Comparison of ENCODE assay signal across 34 mouse cellular contexts in the genomic region with DNA sequence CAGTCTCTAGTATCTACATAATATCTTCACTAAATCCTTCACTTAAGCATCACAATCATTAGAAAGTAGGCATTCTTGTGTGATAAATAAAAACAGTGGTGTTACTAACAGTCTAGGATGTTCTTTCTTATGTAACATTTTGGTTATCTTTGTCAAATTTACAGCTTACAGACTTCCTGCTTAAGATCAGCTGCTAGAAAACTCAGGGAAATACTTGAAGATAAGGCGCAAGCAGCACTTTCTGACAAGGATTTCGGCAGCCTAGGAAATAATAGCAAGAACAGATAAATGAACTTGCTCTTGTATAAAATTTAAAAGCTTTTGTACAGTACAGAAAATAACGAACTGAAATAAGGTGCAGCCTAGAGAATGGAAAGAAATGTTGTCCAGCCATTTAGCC. TPM values are rescaled to one million over a fixed set of nuclear protein-coding genes. Genes with fewer than 3 reads are reported as not detected.
"Had no signal": no experiment of that assay in that cellular context is flagged by ENCODE, and none has a peak within 500 bp of the region (broad histone marks: within the 10 kb centered on the region; RNA-seq: fewer than 3 reads in every experiment).

No protein-coding gene starts in this region.

- ATAC-seq: forebrain, embryonic 13.5 days; forebrain, embryonic 14.5 days; forebrain, embryonic 15.5 days; forebrain, embryonic 16.5 days; forebrain, postnatal 0 days had no signal

- H3K4me1 ChIP-seq: embryonic facial prominence, embryonic 10.5 days; embryonic facial prominence, embryonic 12.5 days; embryonic facial prominence, embryonic 13.5 days; embryonic facial prominence, embryonic 15.5 days; forebrain, embryonic 10.5 days; forebrain, embryonic 12.5 days; forebrain, embryonic 13.5 days; forebrain, embryonic 15.5 days; heart, embryonic 10.5 days had no signal

- H3K9ac ChIP-seq: embryonic facial prominence, embryonic 12.5 days; embryonic facial prominence, embryonic 13.5 days; embryonic facial prominence, embryonic 15.5 days; forebrain, embryonic 12.5 days; forebrain, embryonic 13.5 days; forebrain, embryonic 15.5 days; forebrain, postnatal 0 days had no signal

- H3K27ac ChIP-seq: embryonic facial prominence, embryonic 10.5 days; embryonic facial prominence, embryonic 12.5 days; embryonic facial prominence, embryonic 13.5 days; embryonic facial prominence, embryonic 15.5 days; forebrain, embryonic 10.5 days; forebrain, embryonic 12.5 days; forebrain, embryonic 13.5 days; forebrain, embryonic 15.5 days; gastrocnemius, adult 2 months; heart, adult 2 months; heart, embryonic 10.5 days had no signal

- H3K9me3 ChIP-seq: embryonic facial prominence, embryonic 10.5 days; embryonic facial prominence, embryonic 12.5 days; embryonic facial prominence, embryonic 13.5 days; embryonic facial prominence, embryonic 15.5 days; forebrain, embryonic 10.5 days; forebrain, embryonic 12.5 days; forebrain, embryonic 13.5 days; forebrain, embryonic 15.5 days; heart, embryonic 10.5 days had no signal

- H3K36me3 ChIP-seq: embryonic facial prominence, embryonic 10.5 days; embryonic facial prominence, embryonic 12.5 days; embryonic facial prominence, embryonic 13.5 days; embryonic facial prominence, embryonic 15.5 days; forebrain, embryonic 10.5 days; forebrain, embryonic 12.5 days; forebrain, embryonic 15.5 days; heart, embryonic 10.5 days had no signal

- DNase-seq: cerebellum, postnatal 14 days; cerebellum, postnatal 25 days; cerebellum, postnatal 36 days; embryo, embryonic 11 days; forebrain, postnatal 0 days; gastrocnemius, adult 2 months; gastrocnemius, postnatal 10 days; gastrocnemius, postnatal 14 days; gastrocnemius, postnatal 25 days; gastrocnemius, postnatal 36 days; heart, adult 11 months; heart, adult 18-20 months; heart, adult 2 months had no signal

- H3K4me3 ChIP-seq: embryonic facial prominence, embryonic 10.5 days; embryonic facial prominence, embryonic 12.5 days; embryonic facial prominence, embryonic 13.5 days; embryonic facial prominence, embryonic 15.5 days; erythroblast, embryonic 14.5 days; forebrain, embryonic 10.5 days; forebrain, embryonic 12.5 days; forebrain, embryonic 13.5 days; forebrain, embryonic 15.5 days; gastrocnemius, adult 2 months; heart, adult 2 months; heart, embryonic 10.5 days had no signal

RNA-seq across cellular contexts. Expression of a gene that starts 25.9 kb away (rescaled TPM):
- total RNA-seq: common myeloid progenitor, adult 5-6 weeks; forebrain, postnatal 0 days; gastrocnemius, adult 18-20 months; gastrocnemius, adult 2 months; gastrocnemius, adult 8-10 months; gastrocnemius, postnatal 14 days; gastrocnemius, postnatal 25 days; gastrocnemius, postnatal 36 days; gastrocnemius, postnatal 4 days; granulocyte monocyte progenitor cell, adult 5-6 weeks; heart, adult 18-20 months; heart, adult 2 months; heart, adult 8-10 months had no signal
- polyA plus RNA-seq: cortical plate, adult 2 months; embryonic facial prominence, embryonic 10.5 days; embryonic facial prominence, embryonic 12.5 days; embryonic facial prominence, embryonic 13.5 days; erythroblast, embryonic 14.5 days; forebrain, embryonic 10.5 days; forebrain, embryonic 11.5 days; forebrain, embryonic 12.5 days; forebrain, embryonic 13.5 days; forebrain, embryonic 14.5 days; forebrain, embryonic 15.5 days; forebrain, embryonic 16.5 days; heart, embryonic 10.5 days; heart, embryonic 11.5 days had no signal
